Mouse (Mus musculus) liver, postnatal 0 days (tissue): ENCODE results near the gene Mis18bp1. TPM values are rescaled to one million over a fixed set of nuclear protein-coding genes. Genes with fewer than 3 reads are reported as not detected.
"Not testable (repeated sequence)": the region's sequence is repeated elsewhere in the genome, so short reads cannot be mapped to it uniquely, and the experiment has no call there.

Experiments used
- ATAC-seq: fragments of 200-750 bp; cut with Nextera tagmentation; 2 replicates; pipeline ENCODE4 v1.8.0; 2017; ENCODE audit warnings: mild to moderate bottlenecking, moderate library complexity
- DNase-seq: peaks from one replicate; pipeline ENCODE4 v3.0.0-alpha.2; 2016
- H3K27ac ChIP-seq: fragments of 300-500 bp; sonication (generic); 2 replicates; pipeline ENCODE4 v1.5.1; 2014; ENCODE audit warnings: antibody characterized with exemption, moderate library complexity, mild to moderate bottlenecking, low read depth
- H3K27me3 ChIP-seq: fragments of 300-500 bp; sonication (generic); 2 replicates; pipeline ENCODE4 v1.6.1; 2014; ENCODE audit warnings: low read length, control low read depth, mixed read lengths; ENCODE audit not compliant: insufficient read depth
- H3K36me3 ChIP-seq: fragments of 300-500 bp; sonication (generic); replicated peaks from 2 replicates; pipeline ENCODE4 v1.6.1; 2014; ENCODE audit warnings: mild to moderate bottlenecking, control low read depth, low read length, moderate library complexity, mixed read lengths; ENCODE audit not compliant: insufficient read depth
- H3K4me1 ChIP-seq: fragments of 300-500 bp; sonication (generic); 2 replicates; pipeline ENCODE4 v1.6.1; 2014; ENCODE audit warnings: antibody characterized with exemption, mild to moderate bottlenecking, control low read depth; ENCODE audit not compliant: insufficient read depth
- H3K4me2 ChIP-seq: fragments of 300-500 bp; sonication (generic); 2 replicates; pipeline ENCODE4 v1.6.1; 2014; ENCODE audit warnings: low read depth, mild to moderate bottlenecking, low read length, moderate library complexity, mixed read lengths
- H3K4me3 ChIP-seq: fragments of 300-500 bp; sonication (generic); 2 replicates; pipeline ENCODE4 v1.5.1; 2014; ENCODE audit warnings: low read depth, low read length
- H3K9ac ChIP-seq: fragments of 300-500 bp; sonication (generic); replicated peaks from 2 replicates; pipeline ENCODE4 v1.6.1; 2014; ENCODE audit warnings: mild to moderate bottlenecking, moderate library complexity
- H3K9me3 ChIP-seq: fragments of 300-500 bp; sonication (generic); 2 replicates; pipeline ENCODE4 v1.6.1; 2016; ENCODE audit warnings: mild to moderate bottlenecking, control low read depth, low read length, mixed read lengths
- CTCF ChIP-seq: sonication (generic); IDR thresholded peaks from 2 replicates; pipeline ENCODE4 v1.5.1; 2016; ENCODE audit warnings: antibody characterized with exemption, low read depth
- EP300 ChIP-seq: IDR thresholded peaks from 2 replicates; pipeline ENCODE4 v1.6.1; 2016; ENCODE audit warnings: antibody characterized with exemption, low read depth, mild to moderate bottlenecking
- WGBS: fragments of 180-500 bp; shearing (Covaris S2); extraction: QIAGEN DNeasy Blood & Tissue Kit; methylation state at CpG from one replicate; pipeline ENCODE4 v1.1.7; 2014; ENCODE audit not compliant: insufficient replicate concordance; 5-methylcytosine and 5-hydroxymethylcytosine counted together
- polyA plus RNA-seq: library from polyadenylated mRNA; unstranded; fragments of >200 nt; fragmentation: Nextera tagmentation; extraction: Ambion mirVana; gene quantifications from 2 replicates; pipeline ENCODE4 v1.2.1, GENCODE M21; 2015

The Mis18bp1 gene
- polyA plus RNA-seq, 1 experiment from 2014 or later: 22.2 TPM

DNA sequence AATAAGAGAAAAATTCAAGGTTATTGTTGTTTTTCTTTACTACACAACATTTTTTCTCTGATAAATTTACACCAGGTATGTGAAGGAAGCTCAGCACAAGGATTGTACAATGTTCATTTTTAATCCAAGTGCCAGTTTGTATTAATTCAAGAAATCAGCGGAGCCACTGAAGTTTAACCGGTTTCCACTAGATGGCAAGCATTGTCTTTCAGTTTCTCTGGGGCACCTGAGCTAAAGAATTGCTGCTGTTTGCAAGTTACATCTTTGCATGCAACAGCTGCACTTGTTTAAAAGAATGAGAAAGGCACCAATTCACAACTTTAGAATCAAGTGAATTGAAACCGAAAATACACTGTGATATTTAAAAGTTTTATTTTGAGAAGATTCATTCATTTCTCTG lies 15.0 kb upstream of the Mis18bp1 start:
- ATAC-seq (no peak), DNase-seq (no peak)
- WGBS: 66% methylated on average over 3 of the region's 3 CpGs
- Histone ChIP-seq H3K27me3 (no peaks in the 10 kb centered on the region), H3K27ac (no peak overlapping the region), H3K9me3 (no peaks in the 10 kb centered on the region), H3K4me2 (no peak overlapping the region), H3K36me3 (no peaks in the 10 kb centered on the region), H3K9ac (no peak overlapping the region), H3K4me1 (no peaks in the 10 kb centered on the region), H3K4me3 (no peak overlapping the region)
- TF ChIP-seq EP300 (no peak), CTCF (no peak)

DNA sequence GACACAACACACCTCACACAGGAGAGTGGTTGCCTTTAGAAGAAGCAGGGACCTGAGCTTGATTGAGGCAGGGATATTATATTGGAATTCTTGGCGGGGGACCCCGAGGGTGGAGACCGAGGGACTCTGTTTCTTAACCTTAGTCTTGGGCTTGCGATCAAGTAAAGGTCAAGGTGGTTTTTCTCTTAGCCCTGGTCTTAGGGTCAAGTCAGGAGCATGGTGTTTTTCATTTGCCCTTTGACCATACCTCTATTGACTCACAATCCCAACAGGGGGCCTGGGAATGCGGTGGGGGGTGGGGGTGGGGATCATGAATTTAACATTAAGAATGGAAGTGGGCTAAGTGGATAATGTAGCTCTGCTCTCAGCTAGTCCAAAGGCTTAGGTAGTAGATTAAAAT lies 1.3 kb upstream of the Mis18bp1 start:
- ATAC-seq: no peak
- peak overlapping the region; percentile 99; the same call in 1 of the 2 replicates for H3K4me3 ChIP-seq
- no peaks in the 10 kb centered on the region for H3K36me3 ChIP-seq
- TF ChIP-seq EP300: no peak
- TF ChIP-seq CTCF: no peak
- H3K27ac ChIP-seq: 0 out of 2 replicates have a peak overlapping the region, but pooled peaks have one; percentile 98
- H3K9me3 ChIP-seq: no peaks in the 10 kb centered on the region
- H3K27me3 ChIP-seq: no peaks in the 10 kb centered on the region
- peak overlapping the region; percentile 77 for H3K4me2 ChIP-seq
- no peak for DNase-seq
- H3K9ac ChIP-seq: no peak overlapping the region
- 86% methylated on average over 5 of the region's 5 CpGs for WGBS
- peaks cover 18% of the 10 kb centered on the region for H3K4me1 ChIP-seq

DNA sequence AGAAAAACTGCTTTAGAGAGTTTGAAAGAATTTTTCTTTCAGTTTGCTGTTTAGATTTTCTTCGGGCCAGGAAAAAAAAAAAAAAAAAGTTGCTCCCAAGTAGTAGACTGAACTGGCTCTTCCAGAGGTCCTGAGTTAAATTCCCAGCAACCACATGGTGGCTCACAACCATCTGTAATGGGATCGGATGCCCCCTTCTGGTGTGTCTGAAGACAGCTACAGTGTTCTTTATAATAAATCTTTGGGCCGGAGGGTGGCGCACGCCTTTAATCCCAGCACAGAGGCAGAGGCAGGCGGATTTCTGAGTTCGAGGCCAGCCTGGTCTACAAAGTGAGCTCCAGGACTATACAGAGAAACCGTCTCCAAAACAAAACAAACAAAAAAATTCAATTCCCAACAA lies 555 bp upstream of the Mis18bp1 start:
- DNase-seq (peak; percentile 51), ATAC-seq (peak; percentile 59)
- Histone ChIP-seq H3K9ac (peak overlapping the region; percentile 93), H3K27ac (peak overlapping the region; percentile 98), H3K4me2 (peak overlapping the region; percentile 77), H3K4me3 (peak overlapping the region; percentile 99), H3K4me1 (peaks cover 18% of the 10 kb centered on the region)
- 0 out of 2 replicates have a peak, but pooled peaks have one; percentile 29 for TF ChIP-seq EP300
- TF ChIP-seq CTCF: peak; percentile 72
- H3K27me3 ChIP-seq, H3K36me3 ChIP-seq, H3K9me3 ChIP-seq: not testable (repeated sequence)
- 23% methylated on average over 8 of the region's 8 CpGs for WGBS

- 96% methylated on average over 4 of the region's 4 CpGs for WGBS
- not testable (repeated sequence) for H3K4me2 ChIP-seq, ATAC-seq, H3K4me1 ChIP-seq, H3K9me3 ChIP-seq, H3K27me3 ChIP-seq, H3K27ac ChIP-seq, H3K9ac ChIP-seq, H3K4me3 ChIP-seq, DNase-seq
- peaks cover 25% of the 10 kb centered on the region for H3K36me3 ChIP-seq
These were observed 36.3 kb downstream of the Mis18bp1 start for GRCm38 (mm10) chr12:65136121-65136520.

DNA sequence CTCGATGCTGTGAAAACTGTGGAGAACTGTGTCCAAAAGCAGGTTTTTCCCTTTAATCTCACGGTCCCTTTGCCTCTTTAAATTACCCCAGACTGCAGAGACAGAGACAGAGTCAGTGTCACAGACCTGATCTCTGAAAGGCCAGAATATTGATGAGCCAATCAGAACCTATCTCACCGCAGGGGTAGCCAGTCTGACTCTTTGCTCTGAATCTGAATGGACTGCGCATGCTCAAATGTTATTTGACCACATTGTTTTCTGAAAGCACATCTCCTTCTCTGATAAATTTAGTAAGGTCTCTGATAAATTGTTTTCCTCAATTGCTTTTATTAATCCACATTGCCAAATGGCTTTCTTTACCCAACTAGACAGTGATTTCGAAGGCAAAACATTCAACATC lies 53.0 kb downstream of the Mis18bp1 start:
- Histone ChIP-seq H3K27ac (no peak overlapping the region), H3K27me3 (no peaks in the 10 kb centered on the region), H3K9ac (no peak overlapping the region), H3K36me3 (peaks cover 34% of the 10 kb centered on the region), H3K4me2 (no peak overlapping the region), H3K4me1 (no peaks in the 10 kb centered on the region), H3K4me3 (no peak overlapping the region), H3K9me3 (no peaks in the 10 kb centered on the region)
- WGBS: 83% methylated on average over 5 of the region's 5 CpGs
- DNase-seq (no peak), ATAC-seq (no peak)
- TF ChIP-seq EP300: no peak
- no peak for TF ChIP-seq CTCF

- no peak for DNase-seq
- no peak for ATAC-seq
- peaks cover 32% of the 10 kb centered on the region for H3K36me3 ChIP-seq
- H3K9me3 ChIP-seq: no peaks in the 10 kb centered on the region
- 89% methylated on average over 7 of the region's 7 CpGs for WGBS
- no peak overlapping the region for H3K9ac ChIP-seq
- H3K4me1 ChIP-seq: no peaks in the 10 kb centered on the region
- no peak overlapping the region for H3K27ac ChIP-seq
- no peak overlapping the region for H3K4me2 ChIP-seq
- H3K4me3 ChIP-seq: no peak overlapping the region
- TF ChIP-seq EP300 (no peak), CTCF (no peak)
- H3K27me3 ChIP-seq: no peaks in the 10 kb centered on the region
These were observed 53.4 kb downstream of the Mis18bp1 start for GRCm38 (mm10) chr12:65118968-65119367.

GRCm38 (mm10) chr12:65114978-65115377 lies 57.4 kb downstream of the Mis18bp1 start:
- H3K27ac ChIP-seq, H3K9me3 ChIP-seq, H3K9ac ChIP-seq, H3K4me2 ChIP-seq, H3K4me3 ChIP-seq, H3K27me3 ChIP-seq, ATAC-seq, H3K4me1 ChIP-seq, DNase-seq: not testable (repeated sequence)
- WGBS: 85% methylated on average over 3 of the region's 3 CpGs
- H3K36me3 ChIP-seq: peaks cover 16% of the 10 kb centered on the region
